Mouse (Mus musculus) liver, adult 2 months (tissue): ENCODE measurements at regions not wholly inside any gene's neighbourhood (a gene's known extent, or its start where the extent isn't known, plus 50 kb on each side); places are given as distances from the start of the nearest gene placed in this dataset.

Experiments used
- DNase-seq: peaks from one replicate; pipeline ENCODE4 v3.0.0-alpha.2; 2011; ENCODE audit warnings: low read depth, low spot score; ENCODE audit errors: extremely low read depth
- H3K27ac ChIP-seq: fragments of 200-500 bp; replicated peaks from 2 replicates; pipeline ENCODE4 v1.5.1; 2012; ENCODE audit warnings: low read depth, mild to moderate bottlenecking, control low read depth, inconsistent platforms, low read length; ENCODE audit not compliant: insufficient read depth
- H3K27me3 ChIP-seq: fragments of 200-500 bp; 2 replicates; pipeline ENCODE4 v1.6.1; 2012; ENCODE audit warnings: mild to moderate bottlenecking, moderate library complexity, low read length, inconsistent platforms; ENCODE audit not compliant: control insufficient read depth, insufficient read depth
- H3K36me3 ChIP-seq: fragments of 200-500 bp; 2 replicates; pipeline ENCODE4 v1.6.1; 2012; ENCODE audit warnings: low read length, inconsistent platforms; ENCODE audit not compliant: control insufficient read depth, insufficient read depth
- H3K4me1 ChIP-seq: fragments of 200-500 bp; 2 replicates; pipeline ENCODE4 v1.6.1; 2011; ENCODE audit warnings: low read length; ENCODE audit not compliant: control insufficient read depth, insufficient read depth
- H3K4me3 ChIP-seq: fragments of 200-500 bp; 2 replicates; pipeline ENCODE4 v1.5.1; 2011; ENCODE audit warnings: low read depth, mild to moderate bottlenecking, control low read depth, low read length, moderate library complexity; ENCODE audit not compliant: insufficient read depth
- H3K79me2 ChIP-seq: fragments of 200-500 bp; 2 replicates; pipeline ENCODE4 v1.6.1; 2012; ENCODE audit warnings: inconsistent platforms, mild to moderate bottlenecking, low read length, moderate library complexity; ENCODE audit not compliant: control insufficient read depth, insufficient read depth
- H3K9ac ChIP-seq: fragments of 200-500 bp; 2 replicates; pipeline ENCODE4 v1.6.1; 2012; ENCODE audit warnings: low read depth, mild to moderate bottlenecking, control low read depth, inconsistent platforms, low read length
- CTCF ChIP-seq: fragments of 200-500 bp; IDR thresholded peaks from 2 replicates; pipeline ENCODE4 v1.5.1; 2011; ENCODE audit warnings: low read depth, low read length, control low read depth
- POLR2A ChIP-seq: fragments of 200-500 bp; IDR thresholded peaks from 2 replicates; pipeline ENCODE4 v1.6.1; 2011; ENCODE audit warnings: low read length, control low read depth; ENCODE audit not compliant: insufficient read depth; ENCODE audit errors: extremely low read depth
- WGBS: fragments of 180-500 bp; shearing (Covaris S2); methylation state at CpG from one replicate; pipeline ENCODE4 v1.1.7; 2018; 5-methylcytosine and 5-hydroxymethylcytosine counted together

- H3K9ac ChIP-seq = no peak overlapping the region
- H3K27ac ChIP-seq = no peak overlapping the region
- peaks cover 5% of the 10 kb centered on the region; the same call in 1 of the 2 replicates for H3K4me1 ChIP-seq
- H3K27me3 ChIP-seq = no peaks in the 10 kb centered on the region
- no peaks in the 10 kb centered on the region for H3K36me3 ChIP-seq
- TF ChIP-seq POLR2A (no peak), CTCF (no peak)
- no peaks in the 10 kb centered on the region for H3K79me2 ChIP-seq
- H3K4me3 ChIP-seq = no peak overlapping the region
- DNase-seq = peak; percentile 24
- 59% methylated on average over 2 of the region's 2 CpGs for WGBS
Observed at GRCm38 (mm10) chr11:20930045-20930444, 99.2 kb upstream of the Lgalsl start.

DNA sequence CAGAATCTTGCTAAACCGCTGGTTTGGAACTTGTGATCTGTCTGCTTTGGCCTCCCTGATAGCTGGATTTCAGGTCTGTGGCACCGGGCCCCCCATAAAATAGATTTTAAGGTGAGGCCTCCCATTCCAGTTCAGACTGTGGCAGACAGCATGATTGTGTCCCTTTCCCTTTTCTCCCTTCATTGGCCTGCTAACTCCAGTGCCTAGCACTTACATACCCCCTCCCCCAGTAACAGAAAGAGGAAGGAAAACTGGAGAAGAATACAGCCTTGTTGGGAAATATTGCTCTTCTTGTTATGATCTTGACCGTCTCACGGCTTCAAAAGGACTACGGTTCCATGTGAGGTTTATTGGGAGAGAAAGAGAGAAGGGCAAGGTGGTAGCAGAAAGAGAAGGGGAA, 99.7 kb upstream of the Lgalsl start:
- 93% methylated on average over 5 of the region's 5 CpGs for whole genome bisulfite sequencing
- TF ChIP-seq POLR2A (no peak), CTCF (no peak)
- H3K9ac ChIP-seq = no peak overlapping the region
- no peak overlapping the region for H3K27ac ChIP-seq
- H3K36me3 ChIP-seq = no peaks in the 10 kb centered on the region
- peak; percentile 16 for DNase-seq
- H3K79me2 ChIP-seq = no peaks in the 10 kb centered on the region
- H3K27me3 ChIP-seq = no peaks in the 10 kb centered on the region
- H3K4me3 ChIP-seq = no peak overlapping the region
- H3K4me1 ChIP-seq = peaks cover 8% of the 10 kb centered on the region

GRCm38 (mm10) chr11:20934191-20935062, 103.6 kb upstream of the Lgalsl start:
- no peaks in the 10 kb centered on the region for H3K36me3 ChIP-seq
- 66% methylated on average over 2 of the region's 2 CpGs for WGBS

GRCm38 (mm10) chr11:20935063-20935370, 104.2 kb upstream of the Lgalsl start:
- DNase-seq = no peak
- Histone ChIP-seq H3K27ac (0 out of 2 replicates have a peak overlapping the region, but pooled peaks have one; percentile 29), H3K4me1 (peaks cover 14% of the 10 kb centered on the region), H3K36me3 (no peaks in the 10 kb centered on the region), H3K9ac (no peak overlapping the region), H3K27me3 (no peaks in the 10 kb centered on the region), H3K4me3 (no peak overlapping the region), H3K79me2 (no peaks in the 10 kb centered on the region)
- TF ChIP-seq POLR2A = no peak

More at GRCm38 (mm10) chr11:20934191-20935062, 103.6 kb upstream of the Lgalsl start:
- Histone ChIP-seq H3K9ac (no peak overlapping the region), H3K27ac (no peak overlapping the region), H3K27me3 (no peaks in the 10 kb centered on the region), H3K79me2 (no peaks in the 10 kb centered on the region), H3K4me3 (no peak overlapping the region), H3K4me1 (peaks cover 14% of the 10 kb centered on the region)
- TF ChIP-seq POLR2A (no peak), CTCF (no peak)
- peak; percentile 59 for DNase-seq

GRCm38 (mm10) chr11:20935910-20936309, 105.1 kb upstream of the Lgalsl start:
- Histone ChIP-seq H3K36me3 (no peaks in the 10 kb centered on the region), H3K27me3 (no peaks in the 10 kb centered on the region), H3K4me1 (peaks cover 14% of the 10 kb centered on the region), H3K79me2 (no peaks in the 10 kb centered on the region), H3K9ac (no peak overlapping the region), H3K4me3 (no peak overlapping the region), H3K27ac (no peak overlapping the region)
- peak; percentile 73 for DNase-seq
- WGBS = 24% methylated on average over 2 of the region's 2 CpGs
- TF ChIP-seq CTCF = no peak
- TF ChIP-seq POLR2A = no peak

DNA sequence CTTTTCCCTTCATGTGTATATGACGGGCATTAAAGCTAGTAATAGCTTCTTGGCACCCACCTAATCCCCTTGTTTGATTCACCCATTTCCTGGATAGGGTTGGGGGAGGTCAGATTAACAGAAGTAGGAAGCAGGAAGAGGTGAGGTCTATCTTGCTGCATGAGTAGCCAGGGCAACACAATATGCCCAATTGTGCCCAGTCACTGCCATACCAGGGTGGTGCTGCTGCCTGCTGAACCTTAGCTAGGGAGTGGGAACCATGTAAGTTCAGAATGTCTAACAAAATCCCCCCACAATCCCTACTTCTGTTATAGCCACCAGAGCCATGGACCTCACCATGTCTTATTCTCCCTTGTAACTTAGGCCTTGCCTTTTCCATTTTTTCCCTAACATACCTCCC, 106.1 kb upstream of the Lgalsl start:
- no peak overlapping the region for H3K4me3 ChIP-seq
- H3K36me3 ChIP-seq = no peaks in the 10 kb centered on the region
- H3K27me3 ChIP-seq = no peaks in the 10 kb centered on the region
- TF ChIP-seq POLR2A (no peak), CTCF (no peak)
- H3K27ac ChIP-seq = no peak overlapping the region
- no peak overlapping the region for H3K9ac ChIP-seq
- peaks cover 14% of the 10 kb centered on the region for H3K4me1 ChIP-seq
- DNase-seq = no peak
- H3K79me2 ChIP-seq = no peaks in the 10 kb centered on the region
- 80% methylated on average over 1 of the region's 1 CpGs for WGBS
